Mouse (Mus musculus): ENCODE measurements around the gene Fgfr2.

DNA sequence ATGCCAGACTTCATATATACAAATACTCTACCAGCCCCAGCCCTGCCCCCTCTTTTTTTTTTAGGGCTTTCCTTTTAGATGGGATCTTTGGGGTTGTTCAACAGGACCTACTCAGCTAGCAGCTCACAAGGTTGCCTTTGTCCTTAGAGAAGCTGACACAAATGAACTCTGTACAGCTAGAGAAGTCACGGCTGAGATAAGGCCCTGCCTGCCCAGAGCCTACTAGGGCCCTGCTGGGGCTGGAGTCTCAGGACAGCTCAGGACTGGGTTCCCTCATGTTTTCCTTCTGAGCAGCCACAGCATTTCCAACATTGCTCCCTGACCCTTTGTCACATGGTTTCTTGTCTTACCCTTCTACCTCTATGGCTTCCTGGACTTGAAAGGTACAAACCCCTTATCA, 2095.6 kb downstream of the Fgfr2 start:
- TF ChIP-seq MYOG (IDR thresholded peaks at IDR 0.05; ENCODE audit: control insufficient read depth, extremely low read depth, insufficient read length) (no peak), CTCF (IDR thresholded peaks at IDR 0.05; ENCODE audit: control insufficient read depth, insufficient read depth, insufficient read length) (no peak), USF1 (IDR thresholded peaks at IDR 0.05; ENCODE audit: low read depth) (no peak), MAX (IDR thresholded peaks at IDR 0.05) (no peak), MYOD1 (IDR thresholded peaks at IDR 0.05; ENCODE audit: control insufficient read depth, insufficient read length, low read depth) (no peak)
